Mouse (Mus musculus): ENCODE results near the gene Camk2n2.

GRCm38 (mm10) chr16:20651947-20652310, 30.8 kb upstream of the Camk2n2 start:
- TF ChIP-seq CTCF (conservative IDR thresholded peaks at IDR 0.05; ENCODE audit: low read length) (no peak), POU5F1 (IDR thresholded peaks at IDR 0.05; ENCODE audit: borderline replicate concordance, low read length) (no peak), NANOG (IDR thresholded peaks at IDR 0.05; ENCODE audit: borderline replicate concordance, low read length) (no peak)

All from E14TG2a.4 (cell line).